Mouse (Mus musculus) heart, adult 2 months (tissue): ENCODE measurements around the gene Lnx2. TPM values are rescaled to one million over a fixed set of nuclear protein-coding genes. Genes with fewer than 3 reads are reported as not detected.
A peak's percentile ranks its signal among the peaks of the same experiment; 100 is the strongest.

Experiments
- DNase-seq, 2 experiments: peaks; one replicate each; pipeline ENCODE4 v3.0.0; 2021
- H3K27ac ChIP-seq: fragments of 200-600 bp; 2 replicates; pipeline ENCODE4 v1.8.1; 2022
- H3K27me3 ChIP-seq: fragments of 200-500 bp; 2 replicates; pipeline ENCODE4 v1.6.1; 2012; ENCODE audit warnings: mild to moderate bottlenecking, low read length, inconsistent platforms, mixed read lengths; ENCODE audit not compliant: control insufficient read depth, insufficient read depth
- H3K36me3 ChIP-seq: fragments of 200-500 bp; 2 replicates; pipeline ENCODE4 v1.6.1; 2012; ENCODE audit warnings: low read length, inconsistent platforms; ENCODE audit not compliant: control insufficient read depth, insufficient read depth
- H3K4me1 ChIP-seq: fragments of 200-500 bp; 2 replicates; pipeline ENCODE4 v1.6.1; 2011; ENCODE audit warnings: low read length; ENCODE audit not compliant: control insufficient read depth, insufficient read depth
- H3K4me3 ChIP-seq: fragments of 200-600 bp; 2 replicates; pipeline ENCODE4 v1.8.1; 2022
- H3K79me2 ChIP-seq: fragments of 200-500 bp; replicated peaks from 2 replicates; pipeline ENCODE4 v1.6.1; 2012; ENCODE audit warnings: mild to moderate bottlenecking, inconsistent platforms, low read length, moderate library complexity, mixed read lengths; ENCODE audit not compliant: control insufficient read depth, insufficient read depth
- H3K9ac ChIP-seq: fragments of 200-500 bp; 2 replicates; pipeline ENCODE4 v1.6.1; 2012; ENCODE audit warnings: low read depth, mild to moderate bottlenecking, control low read depth, inconsistent platforms, low read length, mixed read lengths
- CTCF ChIP-seq: fragments of 200-600 bp; IDR thresholded peaks from 2 replicates; pipeline ENCODE4 v1.8.1; 2022; ENCODE audit warnings: antibody characterized with exemption, mild to moderate bottlenecking, moderate library complexity
- EP300 ChIP-seq: fragments of 200-500 bp; IDR thresholded peaks from 2 replicates; pipeline ENCODE4 v1.6.1; 2011; ENCODE audit warnings: low read depth, low read length, control low read depth; ENCODE audit not compliant: insufficient read depth
- POLR2A ChIP-seq: fragments of 200-500 bp; IDR thresholded peaks from 2 replicates; pipeline ENCODE4 v1.6.1; 2011; ENCODE audit warnings: mild to moderate bottlenecking, low read depth, low read length, control low read depth; ENCODE audit not compliant: insufficient read depth
- WGBS: fragments of 180-500 bp; shearing (Covaris S2); methylation state at CpG from one replicate; pipeline ENCODE4 v1.1.7; 2018; 5-methylcytosine and 5-hydroxymethylcytosine counted together
- intact Hi-C: fragments of 180-260 bp; cut with DNase I; formaldehyde crosslinking; loops from one replicate; pipeline ENCODE4 v1.15.1; 2025
- polyA plus RNA-seq: library from polyadenylated mRNA; depleted of rRNA; stranded (reverse); fragments of >200 nt; gene quantifications from 2 replicates; pipeline ENCODE4 v1.2.3, GENCODE M21; 2012
- total RNA-seq, 2 experiments: library from RNA; stranded (reverse); gene quantifications; 2 replicates each; pipeline ENCODE4 v1.2.3; 2021

The Lnx2 gene
- total and polyA plus RNA-seq, 3 experiments, result 9.5 to 14.5 (median 13.6) TPM

- Histone ChIP-seq H3K4me3 (no peak overlapping the region), H3K79me2 (no peaks in the 10 kb centered on the region), H3K27ac (no peak overlapping the region), H3K9ac (no peak overlapping the region), H3K36me3 (no peaks in the 10 kb centered on the region), H3K27me3 (no peaks in the 10 kb centered on the region), H3K4me1 (no peaks in the 10 kb centered on the region)
- no peak for TF ChIP-seq CTCF
- TF ChIP-seq POLR2A, result no peak
- no peak for TF ChIP-seq EP300
- 31% methylated on average over 6 of the region's 6 CpGs for WGBS
- intact Hi-C loops, result no loop called here
- DNase-seq, result no peak
Measured at GRCm38 (mm10) chr5:146994973-146995372, 81.4 kb downstream of the Lnx2 start.

GRCm38 (mm10) chr5:146993509-146993908 is 82.9 kb downstream of the Lnx2 start:
- no peak for TF ChIP-seq EP300
- TF ChIP-seq POLR2A, result no peak
- TF ChIP-seq CTCF, result no peak
- no peaks in the 10 kb centered on the region for H3K79me2 ChIP-seq
- H3K27me3 ChIP-seq, result no peaks in the 10 kb centered on the region
- no peaks in the 10 kb centered on the region for H3K4me1 ChIP-seq
- 51% methylated on average over 8 of the region's 8 CpGs for WGBS
- peak; percentile 69 for DNase-seq
- intact Hi-C loops, result no loop called here
- no peak overlapping the region for H3K4me3 ChIP-seq
- H3K27ac ChIP-seq, result no peak overlapping the region
- no peaks in the 10 kb centered on the region for H3K36me3 ChIP-seq
- no peak overlapping the region for H3K9ac ChIP-seq

GRCm38 (mm10) chr5:146989051-146989450 is 87.3 kb downstream of the Lnx2 start:
- Histone ChIP-seq H3K27me3 (peaks cover 2% of the 10 kb centered on the region; the same call in 1 of the 2 replicates), H3K4me1 (no peaks in the 10 kb centered on the region), H3K4me3 (no peak overlapping the region), H3K27ac (no peak overlapping the region), H3K9ac (no peak overlapping the region), H3K36me3 (no peaks in the 10 kb centered on the region), H3K79me2 (no peaks in the 10 kb centered on the region)
- WGBS, result 34% methylated on average over 5 of the region's 5 CpGs
- intact Hi-C loops, result no loop called here
- no peak for DNase-seq
- no peak for TF ChIP-seq CTCF
- TF ChIP-seq EP300, result no peak
- no peak for TF ChIP-seq POLR2A

GRCm38 (mm10) chr5:146987588-146987987 is 88.8 kb downstream of the Lnx2 start:
- TF ChIP-seq POLR2A (no peak), CTCF (no peak), EP300 (no peak)
- Histone ChIP-seq H3K9ac (no peak overlapping the region), H3K27me3 (peaks cover 2% of the 10 kb centered on the region; the same call in 1 of the 2 replicates), H3K79me2 (no peaks in the 10 kb centered on the region), H3K4me1 (no peaks in the 10 kb centered on the region), H3K4me3 (no peak overlapping the region), H3K36me3 (no peaks in the 10 kb centered on the region), H3K27ac (no peak overlapping the region)
- 85% methylated on average over 10 of the region's 10 CpGs for WGBS
- no peak for DNase-seq
- intact Hi-C loops, result no loop called here

GRCm38 (mm10) chr5:146985725-146986433 is 90.5 kb downstream of the Lnx2 start:
- Histone ChIP-seq H3K27ac (no peak overlapping the region), H3K79me2 (no peaks in the 10 kb centered on the region), H3K36me3 (no peaks in the 10 kb centered on the region), H3K27me3 (peaks cover 2% of the 10 kb centered on the region; the same call in 1 of the 2 replicates), H3K4me3 (no peak overlapping the region), H3K4me1 (no peaks in the 10 kb centered on the region), H3K9ac (no peak overlapping the region)
- 65% methylated on average over 21 of the region's 21 CpGs for WGBS
- no peak for TF ChIP-seq CTCF
- TF ChIP-seq EP300, result no peak
- TF ChIP-seq POLR2A, result no peak
- intact Hi-C loops, result no loop called here
- no peak for DNase-seq

- no peak overlapping the region for H3K27ac ChIP-seq
- no peak overlapping the region for H3K4me3 ChIP-seq
- no peaks in the 10 kb centered on the region for H3K36me3 ChIP-seq
- no peak for TF ChIP-seq POLR2A
- TF ChIP-seq EP300, result peak; percentile 71; the same call in 1 of the 2 replicates
- WGBS, result 7% methylated on average over 8 of the region's 8 CpGs
- H3K9ac ChIP-seq, result no peak overlapping the region
- H3K4me1 ChIP-seq, result no peaks in the 10 kb centered on the region
- peaks cover 2% of the 10 kb centered on the region; the same call in 1 of the 2 replicates for H3K27me3 ChIP-seq
- no peaks in the 10 kb centered on the region for H3K79me2 ChIP-seq
- DNase-seq, result peak; percentile 53 to 72
- intact Hi-C loops, result loop anchor here (1.0 to 5.0 kb wide), 4 partner anchors 41 to 334 kb away; no protein-coding TSS in a partner anchor
Measured at GRCm38 (mm10) chr5:146983216-146983615, 93.2 kb downstream of the Lnx2 start.
